Mouse (Mus musculus) heart, embryonic 12.5 days (tissue): ENCODE results near the gene Pgm1. TPM values are rescaled to one million over a fixed set of nuclear protein-coding genes. Genes with fewer than 3 reads are reported as not detected.
A peak's percentile ranks its signal among the peaks of the same experiment; 100 is the strongest.

Source experiments
- ATAC-seq: fragments of 200-750 bp; cut with Nextera tagmentation; 2 replicates; pipeline ENCODE4 v1.8.0; 2017; ENCODE audit warnings: moderate TSS enrichment, moderate library complexity; ENCODE audit not compliant: insufficient number of reproducible peaks, low FRiP score
- H3K27ac ChIP-seq: fragments of 300-500 bp; sonication (generic); 2 replicates; pipeline ENCODE4 v1.5.1; 2016; ENCODE audit warnings: mild to moderate bottlenecking, moderate library complexity; ENCODE audit not compliant: poor library complexity, severe bottlenecking
- H3K27me3 ChIP-seq: fragments of 300-500 bp; sonication (generic); replicated peaks from 2 replicates; pipeline ENCODE4 v1.6.1; 2016; ENCODE audit warnings: mild to moderate bottlenecking, moderate library complexity
- H3K36me3 ChIP-seq: fragments of 300-500 bp; sonication (generic); 2 replicates; pipeline ENCODE4 v1.6.1; 2016; ENCODE audit warnings: mild to moderate bottlenecking, moderate library complexity
- H3K4me1 ChIP-seq: fragments of 300-500 bp; sonication (generic); replicated peaks from 2 replicates; pipeline ENCODE4 v1.6.1; 2016; ENCODE audit warnings: mild to moderate bottlenecking
- H3K4me2 ChIP-seq: fragments of 300-500 bp; sonication (generic); 2 replicates; pipeline ENCODE4 v1.6.1; 2016; ENCODE audit warnings: mild to moderate bottlenecking, moderate library complexity
- H3K4me3 ChIP-seq: fragments of 300-500 bp; sonication (generic); 2 replicates; pipeline ENCODE4 v1.5.1; 2016; ENCODE audit warnings: mild to moderate bottlenecking
- H3K9ac ChIP-seq: fragments of 300-500 bp; sonication (generic); 2 replicates; pipeline ENCODE4 v1.6.1; 2016; ENCODE audit warnings: mild to moderate bottlenecking, moderate library complexity
- H3K9me3 ChIP-seq: fragments of 300-500 bp; sonication (generic); replicated peaks from 2 replicates; pipeline ENCODE4 v1.6.1; 2016; ENCODE audit warnings: mild to moderate bottlenecking, moderate library complexity
- WGBS: fragments of 180-500 bp; shearing (Covaris S2); methylation state at CpG from one replicate; pipeline ENCODE4 v1.1.7; 2016; 5-methylcytosine and 5-hydroxymethylcytosine counted together
- polyA plus RNA-seq: library from polyadenylated mRNA; unstranded; fragments of >200 nt; fragmentation: Nextera tagmentation; extraction: Ambion mirVana; gene quantifications from 2 replicates; pipeline ENCODE4 v1.2.1, GENCODE M21; 2016

Gene Pgm1
- 247 and 258 TPM in 2 replicates for polyA plus RNA-seq

GRCm38 (mm10) chr4:99929149-99929612, at the start of gene Pgm1:
Pgm1 (plus strand) TSS chr4:99929414.
- no peaks in the 10 kb centered on the region for H3K9me3 ChIP-seq
- 3% methylated on average over 23 of the region's 23 CpGs for WGBS
- peaks cover 54% of the 10 kb centered on the region for H3K4me1 ChIP-seq
- peak; percentile 90 for ATAC-seq
- H3K4me2 ChIP-seq, result peak within 1 kb of the TSS; percentile 71
- peak within 1 kb of the TSS; percentile 99 for H3K27ac ChIP-seq
- peak within 1 kb of the TSS; percentile 83 for H3K4me3 ChIP-seq
- H3K9ac ChIP-seq, result peak within 1 kb of the TSS; percentile 93
- no peaks in the 10 kb centered on the region for H3K27me3 ChIP-seq
- H3K36me3 ChIP-seq, result peaks cover 7% of the 10 kb centered on the region

GRCm38 (mm10) chr4:99881882-99882281, 47.3 kb upstream of the Pgm1 start:
- H3K9ac ChIP-seq, result no peak overlapping the region
- no peaks in the 10 kb centered on the region for H3K27me3 ChIP-seq
- no peak for ATAC-seq
- H3K4me3 ChIP-seq, result no peak overlapping the region
- no peaks in the 10 kb centered on the region for H3K36me3 ChIP-seq
- no peak overlapping the region for H3K27ac ChIP-seq
- H3K9me3 ChIP-seq, result no peaks in the 10 kb centered on the region
- peaks cover 5% of the 10 kb centered on the region; the same call in 1 of the 2 replicates for H3K4me1 ChIP-seq
- no peak overlapping the region for H3K4me2 ChIP-seq

DNA sequence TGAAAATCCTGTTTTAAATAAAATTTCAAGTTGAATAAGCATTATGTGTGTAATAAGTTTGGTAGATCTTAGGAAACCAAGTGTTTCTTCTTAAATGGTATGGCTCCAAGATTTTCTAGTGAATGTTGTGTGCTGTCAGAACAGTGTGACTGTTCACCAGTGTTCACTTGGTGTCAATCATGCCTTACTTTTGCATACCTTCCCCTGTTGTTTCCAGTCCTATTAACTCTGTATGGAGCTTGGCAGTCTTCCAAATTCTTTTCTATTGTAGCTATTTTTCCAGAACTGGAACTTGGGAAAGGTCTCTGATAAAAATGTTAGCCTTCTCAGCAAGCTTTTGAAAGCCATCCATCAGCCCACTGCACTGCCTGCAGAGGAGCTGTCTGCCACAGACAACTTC, 46.8 kb upstream of the Pgm1 start:
- H3K9me3 ChIP-seq, result no peaks in the 10 kb centered on the region
- H3K36me3 ChIP-seq, result no peaks in the 10 kb centered on the region
- no peaks in the 10 kb centered on the region for H3K27me3 ChIP-seq
- H3K4me3 ChIP-seq, result no peak overlapping the region
- peaks cover 5% of the 10 kb centered on the region; the same call in 1 of the 2 replicates for H3K4me1 ChIP-seq
- no peak overlapping the region for H3K4me2 ChIP-seq
- H3K9ac ChIP-seq, result no peak overlapping the region
- peak overlapping the region; percentile 21; the same call in 1 of the 2 replicates for H3K27ac ChIP-seq
- no peak for ATAC-seq

- Histone ChIP-seq H3K27ac (no peak overlapping the region), H3K36me3 (no peaks in the 10 kb centered on the region), H3K4me2 (no peak overlapping the region), H3K9me3 (no peaks in the 10 kb centered on the region), H3K4me3 (no peak overlapping the region), H3K4me1 (no peaks in the 10 kb centered on the region), H3K9ac (no peak overlapping the region), H3K27me3 (no peaks in the 10 kb centered on the region)
- WGBS, result 61% methylated on average over 4 of the region's 4 CpGs
- ATAC-seq, result no peak
Measured at GRCm38 (mm10) chr4:99913894-99914451, 15.2 kb upstream of the Pgm1 start.

DNA sequence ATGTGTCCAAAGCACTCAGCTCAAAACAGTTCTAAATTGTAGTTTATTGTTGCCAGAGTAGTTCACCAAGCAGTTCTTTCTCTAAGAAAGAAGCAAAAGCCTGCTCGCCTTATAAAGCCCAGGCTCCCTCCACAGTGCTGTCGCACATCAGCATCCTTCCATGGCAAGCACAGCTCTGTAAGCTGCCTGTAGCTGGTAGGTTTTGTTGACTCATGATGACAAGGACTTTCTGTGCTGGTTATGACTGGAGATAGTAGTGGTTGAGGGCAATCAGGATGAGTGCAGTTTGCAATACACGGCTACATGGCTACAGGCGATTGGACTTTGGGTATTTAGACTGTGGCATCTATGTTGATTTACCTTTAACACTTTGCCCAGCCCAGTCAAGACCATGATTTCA, 2.8 kb upstream of the Pgm1 start:
- ATAC-seq, result peak; percentile 27
- H3K9ac ChIP-seq, result no peak overlapping the region
- peaks cover 36% of the 10 kb centered on the region for H3K4me1 ChIP-seq
- no peaks in the 10 kb centered on the region for H3K9me3 ChIP-seq
- H3K27ac ChIP-seq, result no peak overlapping the region
- H3K27me3 ChIP-seq, result no peaks in the 10 kb centered on the region
- no peak overlapping the region for H3K4me2 ChIP-seq
- 75% methylated on average over 4 of the region's 4 CpGs for WGBS
- no peak overlapping the region for H3K4me3 ChIP-seq
- no peaks in the 10 kb centered on the region for H3K36me3 ChIP-seq

- H3K9me3 ChIP-seq, result no peaks in the 10 kb centered on the region
- peaks cover 7% of the 10 kb centered on the region for H3K36me3 ChIP-seq
- no peaks in the 10 kb centered on the region for H3K27me3 ChIP-seq
- H3K9ac ChIP-seq, result no peak overlapping the region
- H3K4me2 ChIP-seq, result peak overlapping the region; percentile 71
- H3K4me1 ChIP-seq, result peaks cover 51% of the 10 kb centered on the region
- 20% methylated on average over 6 of the region's 6 CpGs for WGBS
- peak overlapping the region; percentile 99; the same call in 1 of the 2 replicates for H3K27ac ChIP-seq
- no peak overlapping the region for H3K4me3 ChIP-seq
- no peak for ATAC-seq
Measured at GRCm38 (mm10) chr4:99928521-99928920, 693 bp upstream of the Pgm1 start.

GRCm38 (mm10) chr4:99929613-99930517, 651 bp downstream of the Pgm1 start, which contains the start of gene Itgb3bp:
Itgb3bp (minus strand) TSS chr4:99929813.
- H3K27ac ChIP-seq, result peak within 1 kb of the TSS; percentile 99
- peak within 1 kb of the TSS; percentile 83 for H3K4me3 ChIP-seq
- ATAC-seq, result peak; percentile 90
- H3K4me2 ChIP-seq, result peak within 1 kb of the TSS; percentile 71
- peak within 1 kb of the TSS; percentile 93 for H3K9ac ChIP-seq
- under 1% methylated on average over 57 of the region's 57 CpGs for WGBS
- H3K36me3 ChIP-seq, result peaks cover 8% of the 10 kb centered on the region
- peaks cover 50% of the 10 kb centered on the region for H3K4me1 ChIP-seq
- no peaks in the 10 kb centered on the region for H3K27me3 ChIP-seq
- no peaks in the 10 kb centered on the region for H3K9me3 ChIP-seq

DNA sequence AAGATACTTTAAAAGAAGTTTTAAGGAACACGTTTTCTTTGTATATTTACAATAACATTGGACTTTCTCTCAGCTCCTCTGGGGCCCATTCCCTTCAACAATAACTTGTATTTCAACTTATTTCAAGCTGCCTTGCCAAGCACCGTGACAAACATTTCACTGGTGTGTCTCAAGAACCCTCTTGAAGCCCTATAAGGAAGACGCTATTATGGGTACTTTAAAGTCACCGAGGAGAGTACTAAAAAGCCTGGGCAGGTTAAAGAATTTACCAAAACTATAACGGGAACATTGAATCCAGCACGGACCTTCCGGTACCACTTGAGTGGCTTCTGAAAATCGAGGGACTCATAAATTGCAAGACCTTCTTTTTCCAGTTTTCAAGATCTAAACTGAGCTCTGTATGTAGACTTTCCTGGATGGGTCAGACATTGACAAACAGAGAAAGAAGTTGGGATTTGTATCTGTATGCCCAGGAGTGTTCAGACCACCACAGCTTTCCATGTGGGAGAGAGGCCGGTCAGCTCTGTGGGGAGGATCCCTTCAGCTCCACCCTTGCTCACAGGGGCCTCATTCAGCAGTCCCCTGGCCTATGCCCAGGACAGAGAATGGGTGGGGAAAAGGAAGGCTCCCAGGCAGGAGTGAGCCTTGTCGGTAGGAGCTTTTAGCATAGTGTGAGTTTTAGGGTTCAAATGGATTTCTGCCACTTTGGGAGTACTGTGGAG, 1.5 kb downstream of the Pgm1 start:
- no peaks in the 10 kb centered on the region for H3K27me3 ChIP-seq
- no peaks in the 10 kb centered on the region for H3K9me3 ChIP-seq
- peaks cover 47% of the 10 kb centered on the region for H3K4me1 ChIP-seq
- peak overlapping the region; percentile 71 for H3K4me2 ChIP-seq
- H3K36me3 ChIP-seq, result peaks cover 16% of the 10 kb centered on the region
- H3K4me3 ChIP-seq, result peak overlapping the region; percentile 83
- H3K9ac ChIP-seq, result peak overlapping the region; percentile 93
- no peak for ATAC-seq
- peak overlapping the region; percentile 99 for H3K27ac ChIP-seq
- 35% methylated on average over 10 of the region's 10 CpGs for WGBS

DNA sequence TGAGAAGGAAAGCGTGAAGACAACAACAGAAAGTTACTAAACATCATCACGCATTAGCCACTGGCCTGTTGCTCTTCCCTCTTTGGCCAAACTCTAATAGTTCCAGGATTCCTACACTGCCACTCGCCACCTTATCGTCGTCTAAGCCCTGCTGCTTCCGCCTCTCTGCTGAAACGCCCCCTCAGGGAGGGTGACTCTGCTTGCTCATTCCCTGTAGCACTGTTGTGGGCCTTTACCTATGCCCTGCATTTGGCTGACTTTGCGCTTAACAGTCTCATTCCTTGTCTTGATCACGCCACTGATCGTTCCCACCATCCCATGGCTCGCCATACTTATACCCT, 2.0 kb downstream of the Pgm1 start:
- Histone ChIP-seq H3K9me3 (no peaks in the 10 kb centered on the region), H3K27me3 (no peaks in the 10 kb centered on the region), H3K4me1 (peaks cover 47% of the 10 kb centered on the region), H3K36me3 (peaks cover 19% of the 10 kb centered on the region), H3K4me2 (peak overlapping the region; percentile 71), H3K4me3 (peak overlapping the region; percentile 83), H3K27ac (peak overlapping the region; percentile 99), H3K9ac (peak overlapping the region; percentile 93)
- ATAC-seq, result no peak
- WGBS, result 40% methylated on average over 11 of the region's 11 CpGs

- Histone ChIP-seq H3K27me3 (no peaks in the 10 kb centered on the region), H3K27ac (peak overlapping the region; percentile 49), H3K36me3 (peaks cover 19% of the 10 kb centered on the region), H3K4me3 (no peak overlapping the region; the same call in 1 of the 2 replicates), H3K9ac (peak overlapping the region; percentile 93), H3K9me3 (no peaks in the 10 kb centered on the region), H3K4me1 (peaks cover 41% of the 10 kb centered on the region), H3K4me2 (peak overlapping the region; percentile 71)
- 58% methylated on average over 4 of the region's 4 CpGs for WGBS
- ATAC-seq, result no peak
Measured at GRCm38 (mm10) chr4:99931807-99932206, 2.6 kb downstream of the Pgm1 start.

DNA sequence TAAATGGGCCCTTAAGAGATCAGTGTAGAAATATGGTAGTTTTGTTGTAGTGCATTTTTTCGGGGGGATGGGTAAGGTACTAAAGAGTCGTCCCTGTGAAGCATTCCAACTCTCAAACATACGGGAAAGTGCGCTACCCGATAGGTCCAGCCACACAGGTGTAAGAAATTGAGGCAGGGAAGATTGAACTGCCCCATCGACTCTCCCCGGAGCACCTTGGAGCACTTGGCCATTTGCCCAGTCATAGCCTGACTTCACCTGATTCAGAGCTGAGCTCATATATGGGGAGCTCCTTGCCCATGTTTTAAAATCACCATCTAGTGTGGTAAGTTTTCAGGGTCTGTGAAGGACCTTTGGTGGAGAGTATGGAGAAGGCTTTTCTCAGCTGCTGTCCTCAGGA, 5.6 kb downstream of the Pgm1 start:
- H3K9me3 ChIP-seq, result no peaks in the 10 kb centered on the region
- no peaks in the 10 kb centered on the region for H3K27me3 ChIP-seq
- 87% methylated on average over 7 of the region's 7 CpGs for WGBS
- ATAC-seq, result no peak
- no peak overlapping the region for H3K9ac ChIP-seq
- peaks cover 27% of the 10 kb centered on the region for H3K36me3 ChIP-seq
- no peak overlapping the region for H3K4me2 ChIP-seq
- no peak overlapping the region for H3K27ac ChIP-seq
- H3K4me3 ChIP-seq, result no peak overlapping the region
- H3K4me1 ChIP-seq, result peaks cover 43% of the 10 kb centered on the region
